Mouse (Mus musculus) heart, adult 18-20 months (tissue): ENCODE measurements at regions not wholly inside any gene's neighbourhood (a gene's known extent, or its start where the extent isn't known, plus 50 kb on each side); places are given as distances from the start of the nearest gene placed in this dataset.

Source experiments
- DNase-seq, 2 experiments: peaks; one replicate each; pipeline ENCODE4 v3.0.0; 2021 to 2022; ENCODE audit warnings: mixed read lengths in 1 of 2

DNA sequence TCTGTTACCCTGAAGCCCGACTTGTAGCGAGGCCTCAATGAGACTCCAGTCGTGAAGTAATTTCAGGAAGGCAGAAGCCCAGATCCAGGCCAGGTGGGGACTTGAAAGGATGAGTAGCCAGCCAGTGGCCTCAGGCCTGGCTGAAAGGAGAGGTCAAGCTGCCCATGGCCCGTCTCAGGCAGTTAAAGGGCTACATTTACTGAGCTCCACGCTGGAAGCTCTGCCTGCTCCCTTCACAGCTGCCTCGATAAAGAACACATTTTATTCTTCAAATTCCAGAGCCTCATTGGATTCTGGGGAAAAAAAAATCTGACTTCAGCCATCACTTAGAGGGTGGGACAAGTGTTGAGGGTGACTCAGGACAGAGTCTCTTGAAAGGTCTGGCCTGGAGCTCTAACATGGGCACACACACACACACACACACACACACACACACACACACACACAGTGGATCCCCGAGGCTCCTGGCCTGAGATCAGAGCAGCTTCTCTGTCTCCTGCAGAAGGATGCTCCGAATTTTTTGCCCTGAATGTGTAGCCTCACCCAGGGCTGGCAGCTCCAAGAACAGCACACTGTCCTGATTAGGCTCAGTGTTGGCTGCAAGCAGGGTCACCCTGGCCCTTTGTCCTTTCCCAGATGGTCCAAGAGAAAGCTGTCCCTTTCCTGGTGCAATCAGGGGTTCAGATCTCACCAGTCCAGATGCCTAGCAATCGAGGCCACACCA is 53.0 kb downstream of the Gadd45g start:
- DNase-seq: peak; percentile 22 to 42

DNA sequence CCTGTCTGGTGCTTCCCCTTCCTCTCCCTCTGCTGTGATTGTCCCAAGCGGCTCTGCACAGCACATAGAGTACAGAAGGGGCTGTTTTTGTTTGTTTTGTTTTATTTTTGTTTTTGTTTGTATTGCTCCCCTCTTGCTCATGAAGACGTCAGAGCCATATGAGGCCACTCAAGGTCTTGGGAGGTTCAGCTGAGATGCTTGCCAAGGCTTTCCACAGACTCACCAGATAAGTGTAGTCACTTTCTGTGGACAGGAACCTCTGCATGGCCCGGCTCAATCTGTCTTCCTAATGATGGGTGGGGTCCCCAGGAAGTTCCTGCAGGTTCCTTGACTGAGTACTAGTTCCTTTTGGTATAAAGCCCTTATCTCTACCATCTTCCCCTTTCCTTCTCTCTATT is 53.6 kb downstream of the Gadd45g start:
- DNase-seq: peak; percentile 38 to 40

DNA sequence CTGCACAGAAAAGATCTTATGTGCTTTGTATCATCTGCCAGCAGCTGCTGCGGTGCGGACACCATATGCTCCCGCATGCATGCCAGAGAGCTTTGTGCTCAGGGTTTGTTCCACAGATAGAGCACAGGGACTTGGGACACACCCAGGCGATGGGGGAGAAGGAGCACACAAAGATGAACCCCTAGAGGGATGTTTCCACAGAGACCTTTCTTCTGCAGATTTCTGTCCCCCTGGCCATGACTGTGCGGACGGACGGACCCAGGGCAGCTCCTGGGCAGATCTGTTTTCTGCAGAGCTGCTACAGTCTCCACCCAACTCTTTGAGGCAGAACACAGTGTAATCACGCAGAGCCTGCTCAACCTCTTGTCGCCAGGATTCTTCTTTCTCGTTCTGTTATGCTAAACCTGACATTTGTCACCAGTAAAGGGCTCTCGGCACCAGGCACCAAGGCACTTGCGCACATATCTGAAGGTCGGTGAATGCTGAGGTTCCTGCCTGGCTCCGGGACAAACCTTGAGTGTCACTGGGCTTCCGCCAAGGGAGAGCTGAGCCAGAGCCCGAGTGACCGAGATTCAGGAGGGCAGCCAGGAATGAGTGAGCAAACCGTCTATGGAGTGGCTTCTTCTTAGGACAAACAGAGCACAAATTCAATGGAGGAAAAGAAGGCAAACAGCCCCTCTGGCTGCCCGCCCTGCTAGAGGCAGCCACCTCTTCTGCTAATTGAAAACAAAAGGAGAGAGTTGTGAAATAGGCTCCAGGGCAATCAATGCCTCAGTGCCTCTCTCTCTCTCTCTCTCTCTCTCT is 56.2 kb downstream of the Gadd45g start:
- peak; percentile 93 to 96 for DNase-seq

DNA sequence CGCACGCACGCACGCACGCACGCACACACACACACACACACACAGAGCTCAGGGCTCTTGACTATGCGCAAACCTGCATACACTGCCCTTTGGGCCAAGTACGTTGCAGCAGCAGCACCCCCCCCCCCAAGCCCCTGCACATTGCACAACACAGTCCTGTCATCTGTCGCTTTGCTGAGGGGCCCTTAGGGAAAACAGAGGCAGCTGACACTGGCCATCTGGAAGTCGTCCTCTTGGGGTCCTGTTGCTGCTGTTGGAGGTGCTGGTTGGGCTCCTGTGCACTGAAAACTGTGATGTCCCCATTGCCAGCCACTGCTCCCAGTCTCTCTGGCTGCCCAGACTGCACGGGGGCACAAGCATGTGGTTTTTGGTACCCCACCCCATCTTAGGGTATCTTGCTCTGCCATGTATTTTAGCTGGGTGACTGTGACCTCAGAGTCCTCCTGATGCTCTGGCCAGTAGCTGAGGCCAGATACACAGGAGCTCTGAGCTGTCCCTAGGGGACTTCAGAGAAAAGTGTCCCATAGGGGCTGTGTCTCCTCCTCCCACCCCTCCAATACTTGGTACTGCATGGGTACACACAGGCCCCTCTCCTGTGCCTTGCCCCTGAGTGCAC is 57.0 kb downstream of the Gadd45g start:
- DNase-seq: peak; percentile 48 to 60

DNA sequence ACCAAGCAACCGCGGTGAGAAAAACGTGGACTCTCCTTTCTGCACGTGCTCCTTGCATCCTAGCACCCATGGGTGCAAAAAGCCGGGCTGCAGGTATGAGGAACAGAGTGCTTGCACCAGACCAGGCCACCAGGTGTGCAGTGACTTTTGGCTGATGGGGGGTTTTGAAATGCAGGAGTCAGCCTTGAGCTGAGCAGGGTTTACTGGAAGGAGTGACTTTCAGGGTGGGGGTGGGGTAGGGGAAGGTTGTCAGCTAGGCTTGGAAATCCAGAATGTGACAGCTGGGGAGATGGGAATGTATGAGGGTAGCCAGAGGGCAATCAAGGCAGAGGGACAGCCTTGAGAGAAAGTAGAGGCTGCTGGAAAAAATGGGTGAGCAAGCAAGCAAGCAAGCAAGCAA is 58.8 kb downstream of the Gadd45g start:
- DNase-seq: no peak

DNA sequence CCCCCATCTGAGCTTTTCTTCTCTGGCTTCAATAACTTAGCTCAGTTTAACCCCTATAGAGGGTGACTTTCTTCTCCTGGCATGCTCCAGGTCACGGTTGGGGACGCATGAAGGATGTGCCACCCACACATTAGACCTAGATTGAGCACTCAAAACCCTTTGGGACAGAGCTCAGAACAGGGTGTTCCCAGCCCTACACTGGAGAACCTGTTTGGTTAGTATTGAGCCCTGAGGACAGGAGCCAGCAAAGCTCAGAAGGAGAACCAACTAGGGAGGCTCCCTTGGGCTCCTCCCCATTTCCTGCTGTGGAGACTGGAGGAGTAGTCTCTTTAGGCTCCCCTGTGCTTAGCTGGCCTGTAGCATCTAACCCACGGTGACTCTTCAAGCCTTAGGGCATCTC is 59.6 kb downstream of the Gadd45g start:
- no peak for DNase-seq

DNA sequence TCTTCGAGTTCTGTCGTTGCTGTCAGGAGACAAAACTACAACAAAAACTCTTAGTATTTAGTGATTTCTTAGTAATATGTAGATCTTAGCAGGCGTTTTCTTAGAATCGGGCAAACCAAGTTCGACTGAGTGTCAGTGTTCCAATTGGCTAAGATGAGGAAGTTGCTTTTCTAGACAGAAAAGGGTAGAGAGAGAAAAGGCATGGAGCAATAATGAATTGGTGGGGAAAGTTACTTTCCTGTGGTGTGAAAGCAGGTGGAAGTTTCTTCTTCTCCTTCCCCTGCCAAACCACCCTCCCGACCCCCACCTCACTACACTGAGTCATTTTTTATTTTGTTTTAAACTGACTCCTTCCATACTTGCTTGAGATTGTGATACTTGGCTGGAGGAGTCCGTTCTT is 62.0 kb downstream of the Gadd45g start:
- DNase-seq: no peak

DNA sequence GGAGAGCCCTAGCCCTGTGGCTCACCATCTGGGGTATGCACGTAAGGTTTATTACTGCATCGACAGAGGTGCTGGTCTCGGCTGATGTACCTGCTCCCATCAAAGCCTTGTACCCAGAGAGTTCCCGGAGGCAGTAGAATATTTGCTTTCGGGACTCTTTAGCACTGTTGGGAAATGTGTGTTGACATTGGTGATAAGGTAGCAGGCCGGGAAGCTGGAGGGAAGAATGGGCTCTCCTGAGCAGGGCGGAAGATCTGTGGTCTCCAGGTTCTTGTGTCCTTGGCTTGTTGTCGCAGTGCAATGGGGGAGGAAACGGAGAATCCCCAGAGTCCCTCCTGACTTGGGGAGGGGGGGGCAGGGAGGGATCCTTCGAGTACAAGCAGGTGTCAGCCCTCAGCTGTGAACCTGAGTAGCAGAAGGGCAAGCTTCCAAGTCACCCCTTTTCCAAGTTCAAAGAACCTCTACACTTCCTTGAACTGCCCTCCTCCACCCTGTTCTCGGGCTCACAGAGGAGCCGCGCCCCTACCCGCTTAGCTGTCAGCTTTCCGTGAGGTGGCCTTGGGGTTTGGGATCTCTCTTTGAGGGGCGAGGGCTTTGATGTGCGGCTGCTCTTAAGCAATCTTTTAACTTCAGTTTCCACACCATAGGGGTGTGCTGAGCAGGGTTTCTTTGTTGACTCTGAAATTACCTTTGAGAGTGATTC is 65.0 kb downstream of the Gadd45g start:
- no peak for DNase-seq

DNA sequence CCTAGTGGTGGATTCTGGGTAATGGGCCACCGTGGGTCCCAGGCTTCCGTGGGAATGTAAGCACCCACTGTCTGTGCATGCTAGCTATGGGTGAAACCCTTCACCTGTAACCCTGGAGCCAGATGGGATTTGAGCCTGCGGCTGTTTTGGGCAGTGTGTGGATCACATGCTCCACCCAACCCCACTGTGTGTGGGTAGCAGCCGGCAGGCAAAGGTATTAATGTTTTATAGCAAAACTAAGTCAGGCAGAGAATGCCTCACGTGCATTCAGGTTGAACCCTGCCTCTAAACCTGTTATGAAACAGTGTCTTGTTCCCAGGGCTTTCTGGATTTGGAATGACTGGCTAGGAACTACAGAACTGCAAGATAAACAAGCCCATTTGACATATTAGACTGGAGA is 66.0 kb downstream of the Gadd45g start:
- no peak for DNase-seq

DNA sequence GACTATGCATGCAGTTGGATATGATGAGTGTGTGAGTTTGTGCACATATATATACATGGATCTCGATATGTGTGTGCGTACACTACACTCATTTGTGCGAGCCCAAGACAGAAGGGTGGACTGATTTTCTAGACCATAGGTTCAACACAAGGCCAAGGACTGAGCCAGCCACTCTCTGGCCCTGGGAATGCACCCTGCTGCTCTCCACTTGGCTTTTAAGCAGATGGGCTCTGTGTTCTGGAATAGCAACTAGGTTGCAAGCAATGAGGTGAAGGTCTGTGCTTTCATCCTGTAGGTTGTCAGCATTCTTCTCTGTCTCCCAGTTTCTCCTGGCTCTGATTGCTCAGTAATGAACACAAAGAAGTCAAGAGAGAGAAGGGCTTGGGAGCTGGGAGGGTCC is 66.5 kb downstream of the Gadd45g start:
- DNase-seq: no peak

DNA sequence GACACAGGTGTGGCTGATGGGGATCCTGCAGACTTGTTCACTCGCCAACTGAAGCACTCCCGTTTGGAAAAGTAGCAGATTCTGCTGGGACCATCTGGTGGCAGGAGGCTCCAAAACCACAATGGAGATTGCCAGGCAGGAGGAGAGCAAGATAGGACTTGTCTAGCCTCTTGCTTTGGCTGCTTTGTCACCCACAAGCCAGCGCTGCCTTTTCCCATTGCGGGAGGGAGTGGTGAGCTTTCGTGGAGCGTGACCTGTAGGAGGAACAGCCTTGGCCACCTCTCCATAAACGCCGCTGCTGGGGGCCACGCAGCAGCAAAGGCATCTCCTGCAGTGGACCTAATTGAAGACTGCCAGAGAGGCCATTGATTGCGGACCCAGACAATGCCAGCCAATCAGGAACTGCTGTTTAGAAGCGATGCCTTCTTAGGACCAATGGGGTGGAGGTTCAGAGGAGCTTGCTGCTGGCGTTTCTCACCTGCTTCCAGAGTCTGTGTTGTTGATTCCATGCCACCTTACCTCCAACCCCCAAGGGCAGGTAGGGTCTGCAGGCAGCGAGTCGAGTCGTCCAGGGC is 70.3 kb downstream of the Gadd45g start:
- DNase-seq: no peak

DNA sequence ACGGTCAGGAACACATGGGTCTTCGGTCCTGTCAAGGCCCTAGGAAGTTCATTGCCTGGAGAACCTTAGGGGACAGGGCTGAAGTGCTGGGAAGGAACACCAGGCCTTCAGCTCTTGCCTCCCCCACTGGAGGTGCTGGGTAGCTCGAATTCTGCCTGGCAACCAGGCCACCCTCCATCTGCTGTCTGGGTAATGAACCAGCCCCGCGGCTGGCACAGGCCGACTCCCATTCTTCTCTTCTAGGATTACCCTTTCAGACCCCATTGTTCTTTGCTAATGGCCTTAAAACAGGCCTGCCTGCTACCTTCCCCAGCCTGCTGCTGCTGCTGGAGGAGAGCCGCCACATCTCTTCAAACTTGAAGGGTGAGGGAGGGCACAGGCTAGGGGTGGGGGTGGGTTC is 71.2 kb downstream of the Gadd45g start:
- DNase-seq: no peak

DNA sequence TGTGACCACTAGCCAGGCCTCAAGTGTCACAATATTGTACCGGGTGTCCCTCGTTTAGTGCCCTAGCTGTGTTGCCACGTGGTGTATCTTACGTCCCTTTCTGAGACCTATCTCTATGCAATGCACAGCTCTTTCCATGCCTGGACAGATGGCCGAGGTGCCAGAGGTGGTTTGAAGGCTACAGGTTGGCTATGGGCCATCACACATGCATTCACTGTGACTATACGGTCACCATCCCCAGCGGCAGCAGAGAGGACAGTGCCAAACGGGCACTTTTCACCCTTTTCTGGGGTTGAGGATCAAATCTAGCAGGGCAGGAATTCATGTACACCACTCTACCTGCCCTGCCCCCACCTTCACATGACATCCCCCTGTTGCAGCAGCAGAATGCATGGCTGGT is 71.6 kb downstream of the Gadd45g start:
- no peak for DNase-seq

DNA sequence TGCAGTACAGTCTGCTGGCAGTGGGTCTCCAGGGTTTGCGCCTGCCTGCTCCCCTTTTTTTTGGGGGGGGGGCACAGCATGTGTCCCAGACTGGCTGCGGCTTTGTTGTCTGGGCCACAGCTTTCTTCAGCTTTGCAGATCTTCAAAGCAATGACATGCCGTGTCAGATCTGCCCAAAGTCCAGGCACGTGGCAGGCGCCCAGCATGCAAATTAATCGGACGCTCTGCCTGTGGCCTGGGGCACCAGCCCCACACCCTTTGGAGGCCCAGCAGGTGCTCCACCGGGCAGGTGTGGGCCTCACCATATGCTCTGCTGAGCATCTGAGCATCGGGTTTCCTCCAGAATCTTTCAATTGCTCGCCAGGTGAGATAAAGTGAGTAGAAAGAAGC is 72.3 kb downstream of the Gadd45g start:
- no peak for DNase-seq

DNA sequence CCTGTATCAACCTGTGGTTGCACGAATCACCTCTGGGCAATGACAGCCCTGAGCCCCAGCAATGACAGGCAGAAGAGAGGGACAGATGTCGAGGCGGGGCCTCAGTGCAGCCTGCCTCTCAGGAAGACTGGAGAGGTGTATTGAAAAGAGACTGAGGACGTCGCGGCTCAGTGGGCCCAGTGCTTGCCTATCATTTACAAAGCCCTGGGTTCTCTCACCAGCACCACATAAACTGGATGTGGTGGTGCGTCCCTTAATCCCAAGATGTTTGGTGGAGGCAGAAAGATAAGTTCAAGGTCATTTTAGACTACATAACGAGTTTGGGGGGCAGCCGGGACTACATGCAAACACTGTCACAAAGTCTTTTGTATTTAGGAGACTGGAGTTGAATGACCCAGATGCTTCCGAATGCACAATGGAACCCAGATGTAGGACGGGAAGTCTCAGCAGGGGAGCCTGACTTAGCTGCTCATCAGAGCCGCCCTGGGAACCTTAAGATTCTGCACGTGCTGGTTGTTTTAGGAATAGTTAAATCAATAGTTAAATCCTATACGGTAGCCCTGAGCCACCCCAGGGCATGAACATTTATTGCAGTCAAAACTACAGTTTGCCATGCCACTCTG is 72.8 kb downstream of the Gadd45g start:
- DNase-seq: no peak

DNA sequence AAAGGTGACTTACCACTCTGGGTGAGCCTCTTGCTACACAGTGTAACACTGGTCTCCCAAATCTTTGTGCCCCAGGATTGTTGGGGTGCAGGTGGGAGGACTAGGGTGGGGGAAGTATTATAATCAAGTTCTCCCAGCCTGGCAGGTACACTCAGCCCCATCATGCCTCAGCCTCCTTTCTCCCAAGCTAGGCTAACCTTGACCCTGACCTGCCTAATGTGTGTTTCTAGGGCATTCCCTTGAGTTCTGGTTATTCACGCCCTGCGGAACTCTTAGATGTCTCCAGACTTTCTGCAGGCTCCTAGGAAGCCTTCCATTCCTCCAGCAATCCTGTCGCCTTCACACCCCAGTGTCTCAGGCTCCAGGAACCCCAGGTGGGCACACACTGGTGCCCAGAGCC is 73.5 kb downstream of the Gadd45g start:
- DNase-seq: no peak

DNA sequence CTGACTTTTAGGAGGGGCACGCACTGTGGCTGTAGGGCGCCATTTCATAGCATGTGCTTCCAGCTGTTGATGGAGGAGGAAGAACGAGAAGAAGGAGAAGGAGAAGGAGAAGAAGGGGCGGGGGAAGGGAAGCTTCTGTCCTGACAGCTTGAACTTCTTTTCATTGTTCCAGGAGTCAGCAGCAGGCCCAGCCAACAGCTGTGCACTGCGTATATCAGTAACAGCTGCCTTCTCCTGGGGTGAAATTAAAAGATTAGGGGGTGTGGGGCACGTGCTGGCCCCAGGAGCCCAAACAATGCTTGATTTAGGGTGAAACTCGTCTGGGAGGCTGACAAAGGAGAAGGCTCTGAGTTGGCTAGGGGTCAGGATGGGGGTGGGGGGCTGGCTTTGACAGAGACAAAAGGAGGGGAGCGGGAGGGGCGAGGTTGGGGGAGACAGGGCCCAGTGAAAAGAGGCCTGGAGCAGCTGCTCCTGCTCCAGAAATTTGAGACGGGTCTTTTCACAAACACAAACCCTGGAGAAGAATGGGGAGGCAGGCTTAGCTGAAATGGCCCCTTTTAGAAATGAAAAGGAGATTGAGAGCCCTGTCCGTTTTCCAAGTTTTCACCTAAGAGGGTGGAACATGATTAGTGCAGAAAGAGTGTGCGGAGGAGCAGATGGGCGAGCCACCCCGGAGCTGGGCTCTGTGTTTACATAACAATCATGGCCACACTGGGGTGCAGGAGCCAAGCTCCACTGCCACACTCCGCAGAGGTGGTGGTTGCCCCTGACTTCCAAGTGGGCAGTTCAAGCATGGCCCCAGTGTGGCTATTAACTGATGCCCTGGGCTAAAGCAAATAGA is 74.3 kb downstream of the Gadd45g start:
- DNase-seq: peak in 1 of 2 experiments; percentile 29

DNA sequence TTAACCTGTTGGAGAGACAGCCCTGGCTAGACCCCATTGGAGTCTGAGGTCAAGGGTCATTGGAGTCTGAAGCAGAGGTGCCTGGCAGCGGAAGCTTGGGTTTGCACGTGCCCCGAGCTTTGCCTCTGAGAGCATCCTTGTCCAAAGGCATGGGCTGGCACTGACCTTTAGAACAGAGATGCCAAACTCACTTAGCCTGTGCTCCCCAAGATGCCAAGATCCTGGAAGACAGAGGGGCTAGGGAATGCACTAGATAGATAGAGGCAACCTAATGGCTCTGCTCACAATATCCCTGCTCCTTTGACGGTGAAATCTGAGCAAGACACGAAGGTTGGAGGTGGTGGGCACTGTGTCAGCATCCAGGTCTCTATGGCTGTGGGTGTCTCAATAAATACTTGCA is 75.1 kb downstream of the Gadd45g start:
- DNase-seq: no peak

DNA sequence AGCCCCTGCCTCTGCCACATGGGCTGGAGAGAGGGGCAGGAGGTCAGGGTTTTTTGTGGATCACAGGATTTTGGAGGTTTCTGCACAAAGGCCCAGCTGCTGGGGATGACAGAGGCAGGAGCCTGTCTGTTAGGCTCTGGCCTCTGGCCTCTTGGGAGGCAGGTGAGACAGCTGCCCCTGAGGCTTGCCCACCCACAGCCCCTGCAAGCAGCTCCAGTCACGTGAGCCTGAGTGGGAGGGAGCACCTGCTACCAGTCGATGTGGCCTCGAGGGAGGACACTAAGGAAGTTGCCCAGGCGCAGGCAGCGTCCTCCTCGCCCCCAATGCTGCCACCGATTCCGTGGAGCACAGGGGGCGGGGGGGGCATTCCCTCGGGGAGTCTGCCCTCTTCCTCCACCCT is 80.3 kb downstream of the Gadd45g start:
- DNase-seq: no peak

DNA sequence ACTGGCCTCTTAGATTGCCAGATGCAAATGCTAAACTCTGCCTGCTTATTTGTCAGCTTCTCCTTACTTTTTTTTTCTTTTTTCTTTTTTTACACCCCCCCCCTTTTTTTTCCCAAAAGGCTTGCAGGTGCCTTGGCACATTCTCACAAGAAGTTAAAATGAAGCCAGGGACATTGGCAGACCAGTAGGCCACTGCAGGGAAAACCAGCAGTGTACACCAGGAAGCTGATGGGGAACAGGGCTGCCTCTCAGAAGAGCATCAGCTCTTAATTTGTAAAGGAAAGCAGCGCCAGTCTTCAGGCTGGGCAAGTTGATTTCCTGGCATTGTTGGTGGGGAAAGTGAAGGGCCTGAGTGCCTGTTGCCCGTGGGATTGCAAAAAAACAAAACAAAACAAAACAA is 83.3 kb downstream of the Gadd45g start:
- no peak for DNase-seq

DNA sequence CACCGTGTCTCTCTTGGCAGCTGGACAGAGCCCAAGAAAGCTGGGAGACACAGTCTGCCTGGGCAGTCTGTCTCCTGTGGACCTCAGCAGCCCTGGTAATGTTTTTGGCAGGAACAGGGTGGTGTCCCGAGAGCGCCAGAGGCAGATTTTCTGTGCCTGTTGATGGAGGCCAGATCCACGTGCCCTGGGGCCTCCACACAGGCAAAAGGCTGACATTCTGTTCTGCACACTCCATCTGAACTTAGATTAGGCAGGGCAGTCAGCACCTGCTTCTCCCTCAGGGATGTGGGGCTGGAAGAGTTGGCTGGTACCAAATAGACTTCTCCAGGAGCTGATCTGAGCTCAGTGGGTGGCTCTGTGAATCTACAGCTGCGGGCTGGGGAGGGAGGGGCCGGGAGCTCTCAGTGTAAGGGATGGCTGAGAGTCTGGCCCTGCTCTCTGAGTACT is 83.8 kb downstream of the Gadd45g start:
- peak; percentile 72 to 86 for DNase-seq
